Comparison of ENCODE assay signal across 28 mouse cellular contexts in genomic region chr19:57323087-57323486, GRCm38 (mm10). TPM values are rescaled to one million over a fixed set of nuclear protein-coding genes. Genes with fewer than 3 reads are reported as not detected.
DNase-seq lines count a peak whose midpoint lies in the region; ATAC-seq and TF ChIP-seq lines count a peak whose summit lies in the region.
"Had no signal": no experiment of that assay in that cellular context is flagged by ENCODE, and none has a peak within 500 bp of the region (broad histone marks: within the 10 kb centered on the region; RNA-seq: fewer than 3 reads in every experiment).

No protein-coding gene starts in this region.

- no peaks in the 10 kb centered on the region for H3K27me3 ChIP-seq in forebrain, postnatal 0 days (ENCODE audit: insufficient read depth, low read length)
- no peaks in the 10 kb centered on the region for H3K27me3 ChIP-seq in forebrain, embryonic 10.5 days (ENCODE audit: poor library complexity, severe bottlenecking)
- no peaks in the 10 kb centered on the region; the same call in 1 of the 2 replicates for H3K27me3 ChIP-seq in lung, embryonic 14.5 days (ENCODE audit: insufficient read depth, low read length)
- H3K27me3 ChIP-seq: heart, embryonic 13.5 days; kidney, embryonic 15.5 days; limb, embryonic 13.5 days; neural tube, embryonic 13.5 days; Patski had no signal

- peak; percentile 57 for TF ChIP-seq CTCF in forebrain, postnatal 0 days (IDR thresholded peaks at IDR 0.05; ENCODE audit: low read depth)
- 0 out of 2 replicates have a peak, but pooled peaks have one; percentile 13 for TF ChIP-seq CTCF in lung, embryonic 14.5 days (IDR thresholded peaks at IDR 0.05; ENCODE audit: low read depth)
- no peak for TF ChIP-seq CTCF in lung, adult 2 months (IDR thresholded peaks at IDR 0.05; ENCODE audit: insufficient read depth, low read length)

- 46% methylated on average over 8 of the region's 8 CpGs for WGBS in forebrain, postnatal 0 days
- WGBS in forebrain, embryonic 10.5 days = 85% methylated on average over 8 of the region's 8 CpGs
- 78% methylated on average over 8 of the region's 8 CpGs for WGBS in lung, embryonic 14.5 days
- 75% methylated on average over 8 of the region's 8 CpGs for WGBS in lung, adult 2 months

- peaks cover 7% of the 10 kb centered on the region; the same call in 1 of the 2 replicates for H3K4me1 ChIP-seq in forebrain, postnatal 0 days (ENCODE audit: insufficient read depth)
- no peaks in the 10 kb centered on the region for H3K4me1 ChIP-seq in forebrain, embryonic 10.5 days
- no peaks in the 10 kb centered on the region for H3K4me1 ChIP-seq in lung, embryonic 14.5 days (ENCODE audit: insufficient read depth)
- H3K4me1 ChIP-seq in lung, adult 2 months (ENCODE audit: control insufficient read depth, insufficient read depth, low read length) = no peaks in the 10 kb centered on the region
- H3K4me1 ChIP-seq: heart, embryonic 13.5 days; kidney, embryonic 15.5 days; limb, embryonic 13.5 days; neural tube, embryonic 13.5 days had no signal

- peak overlapping the region; percentile 66; the same call in 1 of the 2 replicates for H3K27ac ChIP-seq in forebrain, postnatal 0 days (ENCODE audit: low read depth, low read length)
- no peak overlapping the region for H3K27ac ChIP-seq in forebrain, embryonic 10.5 days
- no peak overlapping the region for H3K27ac ChIP-seq in lung, embryonic 14.5 days (ENCODE audit: low read depth)
- H3K27ac ChIP-seq: gastrocnemius, adult 2 months; heart, embryonic 13.5 days; kidney, embryonic 15.5 days; limb, embryonic 13.5 days; macrophage; midbrain, embryonic 10.5 days; neural tube, embryonic 13.5 days had no signal

- DNase-seq in forebrain, postnatal 0 days = peak; percentile 71
- DNase-seq in forebrain, embryonic 10.5 days (ENCODE audit: extremely low spot score, low spot score) = no peak
- no peak for DNase-seq in lung, embryonic 14.5 days
- no peak for DNase-seq in lung, postnatal 4 days
- peak; percentile 34 for DNase-seq in A20 (ENCODE audit: low read depth, low spot score)
- peak; percentile 73 for DNase-seq in MN1 (ENCODE audit: low spot score)
- no peak for DNase-seq in urinary bladder, postnatal 25 days (ENCODE audit: low spot score)
- DNase-seq in lung, adult 2 months = no peak
- DNase-seq: adrenal gland, postnatal 25 days; cerebellum, adult 11-12 months; cerebellum, postnatal 25 days; embryo, embryonic 11 days; heart, postnatal 4 days; kidney, postnatal 4 days; right cerebral cortex, postnatal 14 days; spleen, adult 18-20 months; thymus, adult 18-20 months; thymus, postnatal 4 days had no signal

- H3K9ac ChIP-seq in forebrain, postnatal 0 days = no peak overlapping the region
- no peak overlapping the region for H3K9ac ChIP-seq in lung, embryonic 14.5 days
- H3K9ac ChIP-seq: heart, embryonic 13.5 days; kidney, embryonic 15.5 days; limb, embryonic 13.5 days; neural tube, embryonic 13.5 days had no signal

- ATAC-seq in forebrain, postnatal 0 days = peak; percentile 91
- no peak for ATAC-seq in lung, embryonic 14.5 days (ENCODE audit: insufficient read depth)
- ATAC-seq: hindbrain, embryonic 16.5 days; intestine, postnatal 0 days; Patski had no signal

- no peaks in the 10 kb centered on the region for H3K36me3 ChIP-seq in forebrain, postnatal 0 days (ENCODE audit: insufficient read depth)
- no peaks in the 10 kb centered on the region for H3K36me3 ChIP-seq in forebrain, embryonic 10.5 days (replicated peaks)
- H3K36me3 ChIP-seq in lung, embryonic 14.5 days (ENCODE audit: insufficient read depth) = no peaks in the 10 kb centered on the region
- H3K36me3 ChIP-seq: heart, embryonic 13.5 days; kidney, embryonic 15.5 days; limb, embryonic 13.5 days; midbrain, embryonic 10.5 days; neural tube, embryonic 13.5 days had no signal

- no peak overlapping the region for H3K4me2 ChIP-seq in forebrain, postnatal 0 days (ENCODE audit: low read depth)
- no peak overlapping the region for H3K4me2 ChIP-seq in lung, embryonic 14.5 days
- H3K4me2 ChIP-seq: heart, embryonic 13.5 days; kidney, embryonic 15.5 days; limb, embryonic 13.5 days; neural tube, embryonic 13.5 days had no signal

- H3K4me3 ChIP-seq in forebrain, postnatal 0 days (ENCODE audit: low read depth, low read length) = no peak overlapping the region
- H3K4me3 ChIP-seq in forebrain, embryonic 10.5 days = no peak overlapping the region
- no peak overlapping the region for H3K4me3 ChIP-seq in lung, embryonic 14.5 days (ENCODE audit: low read depth, low read length)
- no peak overlapping the region for H3K4me3 ChIP-seq in lung, adult 2 months (replicated peaks; ENCODE audit: extremely low read depth, low read depth, low read length)
- H3K4me3 ChIP-seq: gastrocnemius, adult 2 months; heart, embryonic 13.5 days; kidney, embryonic 15.5 days; limb, embryonic 13.5 days; midbrain, embryonic 10.5 days; neural tube, embryonic 13.5 days had no signal

- no peak for TF ChIP-seq POLR2A in lung, adult 2 months (IDR thresholded peaks at IDR 0.05; ENCODE audit: borderline replicate concordance, extremely low read depth, low read depth, low read length)

- H3K9me3 ChIP-seq in forebrain, postnatal 0 days (ENCODE audit: low read length) = no peaks in the 10 kb centered on the region
- H3K9me3 ChIP-seq in forebrain, embryonic 10.5 days = 0 out of 2 replicates have a peak, but pooled peaks cover 5% of the 10 kb centered on the region
- no peaks in the 10 kb centered on the region for H3K9me3 ChIP-seq in lung, embryonic 14.5 days (ENCODE audit: low read depth, low read length)
- H3K9me3 ChIP-seq: heart, embryonic 13.5 days; kidney, embryonic 15.5 days; midbrain, embryonic 10.5 days; neural tube, embryonic 13.5 days had no signal

RNA-seq across cellular contexts. Expression of gene Ablim1, which starts 8.4 kb away (rescaled TPM):
- total RNA-seq in forebrain, postnatal 0 days (2014; rRNA removed) = 76.9 and 78.5 TPM in 2 replicates
- 46.2 and 47.8 TPM in 2 replicates for polyA plus RNA-seq in forebrain, postnatal 0 days (2015; fragmentation: Nextera tagmentation; extraction: Ambion mirVana)
- 20.5 and 21.0 TPM in 2 replicates for polyA plus RNA-seq in forebrain, embryonic 10.5 days (2016; fragmentation: Nextera tagmentation; extraction: Ambion mirVana)
- polyA plus RNA-seq in lung, embryonic 14.5 days (2014; fragmentation: Nextera tagmentation; extraction: Ambion mirVana) = 39.9 TPM in 2 replicates
- 53.6 and 71.3 TPM in 2 replicates for polyA plus RNA-seq in lung, adult 2 months (2012; rRNA removed)

RNA-seq across cellular contexts. Expression of gene Fam160b1, which starts 37.4 kb away (rescaled TPM):
- total RNA-seq in forebrain, postnatal 0 days (2014; rRNA removed) = 19.7 and 23.0 TPM in 2 replicates
- 9.0 and 10.8 TPM in 2 replicates for polyA plus RNA-seq in forebrain, postnatal 0 days (2015; fragmentation: Nextera tagmentation; extraction: Ambion mirVana)
- 9.4 and 9.5 TPM in 2 replicates for polyA plus RNA-seq in forebrain, embryonic 10.5 days (2016; fragmentation: Nextera tagmentation; extraction: Ambion mirVana)
- 20.3 and 21.2 TPM in 2 replicates for polyA plus RNA-seq in lung, embryonic 14.5 days (2014; fragmentation: Nextera tagmentation; extraction: Ambion mirVana)
- polyA plus RNA-seq in lung, adult 2 months (2012; rRNA removed) = 12.7 and 17.5 TPM in 2 replicates

Comparison
In these comparisons a context has a peak if more than half of its experiments do, and no peak if none do; other contexts are left out.
1. DNase-seq: peak in forebrain, postnatal 0 days (single experiment), A20 (single experiment) and MN1 (single experiment); none in forebrain, embryonic 10.5 days (single experiment), lung, embryonic 14.5 days (single experiment), lung, postnatal 4 days (0 of 2), urinary bladder, postnatal 25 days (single experiment) and lung, adult 2 months (single experiment).